Mouse (Mus musculus) lung, adult 2 months (tissue): ENCODE data around the gene Smarca2. TPM values are rescaled to one million over a fixed set of nuclear protein-coding genes. Genes with fewer than 3 reads are reported as not detected.

ENCODE experiments used
- DNase-seq: peaks from one replicate; pipeline ENCODE4 v3.0.0; 2022
- H3K4me1 ChIP-seq: fragments of 200-500 bp; 2 replicates; pipeline ENCODE4 v1.6.1; 2011; ENCODE audit warnings: low read length; ENCODE audit not compliant: control insufficient read depth, insufficient read depth
- H3K4me3 ChIP-seq: fragments of 200-500 bp; replicated peaks from 2 replicates; pipeline ENCODE3; 2011; ENCODE audit warnings: low read depth, mild to moderate bottlenecking, control low read depth, low read length; ENCODE audit errors: extremely low read depth
- CTCF ChIP-seq: fragments of 200-500 bp; IDR thresholded peaks from 2 replicates; pipeline ENCODE4 v1.5.1; 2011; ENCODE audit warnings: mild to moderate bottlenecking, low read length, control low read depth; ENCODE audit not compliant: insufficient read depth
- POLR2A ChIP-seq: fragments of 200-500 bp; IDR thresholded peaks from 2 replicates; pipeline ENCODE4 v1.6.1; 2011; ENCODE audit warnings: low read depth, mild to moderate bottlenecking, control low read depth, low read length, borderline replicate concordance; ENCODE audit errors: extremely low read depth
- WGBS: fragments of 180-500 bp; shearing (Covaris S2); methylation state at CpG from one replicate; pipeline ENCODE4 v1.1.7; 2018; 5-methylcytosine and 5-hydroxymethylcytosine counted together
- polyA plus RNA-seq: library from polyadenylated mRNA; depleted of rRNA; stranded (reverse); fragments of >200 nt; gene quantifications from 2 replicates; pipeline ENCODE4 v1.2.3, GENCODE M21; 2012

Smarca2 gene
- polyA plus RNA-seq, 1 experiment: 78.9 TPM

- WGBS: 1% methylated on average over 36 of the region's 36 CpGs
- DNase-seq: peak; percentile 20
These were observed 720 bp upstream of the Smarca2 start for GRCm38 (mm10) chr19:26603906-26604754.

GRCm38 (mm10) chr19:26605438-26606320 is 829 bp downstream of the Smarca2 start:
- WGBS: under 1% methylated on average over 42 of the region's 44 CpGs
- TF ChIP-seq CTCF: no peak
- TF ChIP-seq POLR2A: 0 out of 2 replicates have a peak, but pooled peaks have one; percentile 1
- peak; percentile 66 for DNase-seq
- Histone ChIP-seq H3K4me1 (peaks cover 3% of the 10 kb centered on the region; the same call in 1 of the 2 replicates), H3K4me3 (peak overlapping the region; percentile 81)

More at GRCm38 (mm10) chr19:26603906-26604754, 720 bp upstream of the Smarca2 start:
- H3K4me3 ChIP-seq: peak overlapping the region; percentile 88
- no peaks in the 10 kb centered on the region for H3K4me1 ChIP-seq
- TF ChIP-seq CTCF: no peak
- TF ChIP-seq POLR2A: no peak

GRCm38 (mm10) chr19:26606321-26607155 is 1.7 kb downstream of the Smarca2 start:
- DNase-seq: peak; percentile 75
- Histone ChIP-seq H3K4me1 (peaks cover 3% of the 10 kb centered on the region; the same call in 1 of the 2 replicates), H3K4me3 (peak overlapping the region; percentile 81)
- under 1% methylated on average over 63 of the region's 63 CpGs for WGBS
- TF ChIP-seq CTCF: no peak
- peak; percentile 39; the same call in 1 of the 2 replicates for TF ChIP-seq POLR2A

- H3K4me3 ChIP-seq: peak overlapping the region; percentile 81
- H3K4me1 ChIP-seq: peaks cover 3% of the 10 kb centered on the region; the same call in 1 of the 2 replicates
- DNase-seq: no peak
- WGBS: under 1% methylated on average over 49 of the region's 56 CpGs
- TF ChIP-seq CTCF (no peak), POLR2A (peak; percentile 19; the same call in 1 of the 2 replicates)
These were observed 2.3 kb downstream of the Smarca2 start for GRCm38 (mm10) chr19:26607156-26607536.

- no peak for DNase-seq
- WGBS: 1% methylated on average over 39 of the region's 39 CpGs
- H3K4me3 ChIP-seq: peak overlapping the region; percentile 81
- no peak for TF ChIP-seq POLR2A
- no peak for TF ChIP-seq CTCF
- peaks cover 3% of the 10 kb centered on the region; the same call in 1 of the 2 replicates for H3K4me1 ChIP-seq
These were observed 2.9 kb downstream of the Smarca2 start for GRCm38 (mm10) chr19:26607551-26608433.

- peaks cover 3% of the 10 kb centered on the region; the same call in 1 of the 2 replicates for H3K4me1 ChIP-seq
- 34% methylated on average over 7 of the region's 7 CpGs for WGBS
- H3K4me3 ChIP-seq: peak overlapping the region; percentile 81
These were observed 3.6 kb downstream of the Smarca2 start for GRCm38 (mm10) chr19:26608434-26608812.

GRCm38 (mm10) chr19:26609637-26610036 is 4.8 kb downstream of the Smarca2 start:
- no peak for DNase-seq
- TF ChIP-seq CTCF (no peak), POLR2A (no peak)
- Histone ChIP-seq H3K4me3 (no peak overlapping the region), H3K4me1 (peaks cover 4% of the 10 kb centered on the region; the same call in 1 of the 2 replicates)
- 30% methylated on average over 2 of the region's 2 CpGs for WGBS

More at GRCm38 (mm10) chr19:26608434-26608812, 3.6 kb downstream of the Smarca2 start:
- TF ChIP-seq CTCF (no peak), POLR2A (no peak)
- DNase-seq: no peak

GRCm38 (mm10) chr19:26612995-26613394 is 8.1 kb downstream of the Smarca2 start:
- H3K4me1 ChIP-seq: peaks cover 24% of the 10 kb centered on the region
- no peak overlapping the region for H3K4me3 ChIP-seq
- WGBS: 24% methylated on average over 4 of the region's 4 CpGs
- DNase-seq: no peak
- TF ChIP-seq CTCF (no peak), POLR2A (no peak)
